In the genomic region with DNA sequence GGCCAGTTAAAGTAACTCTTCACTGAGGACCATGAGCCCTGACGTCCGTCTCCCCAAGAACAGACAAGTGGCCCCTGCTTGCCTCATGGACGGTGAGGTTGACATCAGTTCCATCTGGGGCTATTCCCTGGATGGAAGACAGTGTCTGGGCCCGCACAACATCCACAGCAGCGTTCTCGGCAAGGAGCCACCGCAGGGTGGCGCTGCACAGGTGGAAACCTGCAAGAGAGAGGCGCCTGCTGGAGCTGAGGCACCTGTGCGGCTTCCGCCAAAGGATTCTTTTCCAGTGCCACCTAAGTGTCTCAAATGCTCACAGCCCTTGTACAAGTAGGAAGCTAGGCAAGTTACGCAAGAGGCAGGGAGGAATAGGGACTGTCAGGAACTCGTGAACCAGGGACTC, we compare ENCODE assay signal across 18 mouse cellular contexts. TPM values are rescaled to one million over a fixed set of nuclear protein-coding genes. Genes with fewer than 3 reads are reported as not detected.
DNase-seq lines count a peak whose midpoint lies in the region; ATAC-seq and TF ChIP-seq lines count a peak whose summit lies in the region.
"Had no signal": no experiment of that assay in that cellular context is flagged by ENCODE, and none has a peak within 500 bp of the region (broad histone marks: within the 10 kb centered on the region; RNA-seq: fewer than 3 reads in every experiment).

No protein-coding gene starts in this region.

- no peak for ATAC-seq in kidney, postnatal 0 days (replicated peaks; ENCODE audit: low FRiP score, low read depth)
- ATAC-seq in lung, postnatal 0 days, result peak; percentile 16; the same call in 1 of the 2 replicates
- ATAC-seq: forebrain, embryonic 15.5 days; inflammation-experienced regulatory T-cells, adult 6 months had no signal

- no peak for DNase-seq in kidney, postnatal 0 days (ENCODE audit: low spot score)
- no peak for DNase-seq in kidney, adult 8-10 months
- peak; percentile 49 for DNase-seq in lung, postnatal 0 days (ENCODE audit: low spot score)
- no peak for DNase-seq in lung, postnatal 14 days
- peak; percentile 46 for DNase-seq in brain, adult 2 months (ENCODE audit: low read depth, low spot score)
- no peak for DNase-seq in spleen, postnatal 14 days (ENCODE audit: low spot score in 2 of 2)
- DNase-seq in heart, postnatal 25 days (ENCODE audit: low spot score), result no peak
- DNase-seq: cerebellum, adult 18-20 months had no signal

- H3K36me3 ChIP-seq in kidney, postnatal 0 days (ENCODE audit: insufficient read depth, low read length), result peaks cover 58% of the 10 kb centered on the region
- H3K36me3 ChIP-seq in lung, postnatal 0 days (ENCODE audit: insufficient read depth, low read length), result 0 out of 2 replicates have a peak, but pooled peaks cover 5% of the 10 kb centered on the region
- no peaks in the 10 kb centered on the region for H3K36me3 ChIP-seq in ES-Bruce4 (ENCODE audit: control insufficient read depth, insufficient read depth, low read length, poor library complexity, severe bottlenecking)

- TF ChIP-seq POLR2A in ES-Bruce4 (IDR thresholded peaks at IDR 0.05; ENCODE audit: insufficient read depth, low read length), result no peak

- no peak overlapping the region for H3K4me3 ChIP-seq in kidney, postnatal 0 days (replicated peaks; ENCODE audit: low read depth, low read length)
- no peak overlapping the region for H3K4me3 ChIP-seq in lung, postnatal 0 days (ENCODE audit: low read depth, low read length)
- H3K4me3 ChIP-seq in ES-Bruce4 (ENCODE audit: low read depth, low read length), result no peak overlapping the region
- H3K4me3 ChIP-seq: erythroblast, embryonic 14.5 days; forebrain, embryonic 15.5 days; heart, embryonic 12.5 days; hindbrain, embryonic 10.5 days; limb, embryonic 13.5 days; midbrain, embryonic 10.5 days had no signal

- TF ChIP-seq CTCF in kidney, postnatal 0 days (IDR thresholded peaks at IDR 0.05; ENCODE audit: low read depth), result peak; percentile 40
- TF ChIP-seq CTCF in lung, postnatal 0 days (IDR thresholded peaks at IDR 0.05), result peak; percentile 60
- peak; percentile 83 for TF ChIP-seq CTCF in ES-Bruce4 (IDR thresholded peaks at IDR 0.05; ENCODE audit: low read depth, low read length)

- TF ChIP-seq EP300 in lung, postnatal 0 days (IDR thresholded peaks at IDR 0.05), result no peak
- no peak for TF ChIP-seq EP300 in ES-Bruce4 (IDR thresholded peaks at IDR 0.05; ENCODE audit: insufficient read depth, low read depth, low read length)

- 64% methylated on average over 13 of the region's 13 CpGs for WGBS in kidney, postnatal 0 days
- 64% methylated on average over 13 of the region's 13 CpGs for WGBS in lung, postnatal 0 days

- H3K4me1 ChIP-seq in kidney, postnatal 0 days (replicated peaks; ENCODE audit: insufficient read depth, low read length), result peaks cover 5% of the 10 kb centered on the region; the same call in 1 of the 2 replicates
- H3K4me1 ChIP-seq in lung, postnatal 0 days (ENCODE audit: insufficient read depth, low read depth, low read length), result peaks cover 5% of the 10 kb centered on the region; the same call in 1 of the 2 replicates
- no peaks in the 10 kb centered on the region for H3K4me1 ChIP-seq in ES-Bruce4 (ENCODE audit: control insufficient read depth, insufficient read depth, low read length)

- H3K27me3 ChIP-seq in kidney, postnatal 0 days (ENCODE audit: insufficient read depth, low read length), result no peaks in the 10 kb centered on the region
- no peaks in the 10 kb centered on the region for H3K27me3 ChIP-seq in lung, postnatal 0 days (replicated peaks; ENCODE audit: insufficient read depth, low read length)
- no peaks in the 10 kb centered on the region for H3K27me3 ChIP-seq in ES-Bruce4 (ENCODE audit: control insufficient read depth, insufficient read depth, low read length, poor library complexity, severe bottlenecking)
- H3K27me3 ChIP-seq: forebrain, embryonic 15.5 days; heart, embryonic 12.5 days; limb, embryonic 13.5 days had no signal

- H3K27ac ChIP-seq in kidney, postnatal 0 days, result no peak overlapping the region
- H3K27ac ChIP-seq in lung, postnatal 0 days (ENCODE audit: low read length), result no peak overlapping the region
- no peak overlapping the region for H3K27ac ChIP-seq in ES-Bruce4 (ENCODE audit: insufficient read depth, low read length)
- H3K27ac ChIP-seq: forebrain, embryonic 15.5 days; hindbrain, embryonic 10.5 days; limb, embryonic 13.5 days; midbrain, embryonic 10.5 days had no signal

- no peak overlapping the region for H3K9ac ChIP-seq in kidney, postnatal 0 days (ENCODE audit: low read depth, low read length)
- no peak overlapping the region for H3K9ac ChIP-seq in lung, postnatal 0 days (replicated peaks; ENCODE audit: low read depth)
- H3K9ac ChIP-seq in ES-Bruce4 (ENCODE audit: low read depth, poor library complexity, severe bottlenecking), result no peak overlapping the region
- H3K9ac ChIP-seq: forebrain, embryonic 15.5 days; heart, embryonic 12.5 days; limb, embryonic 13.5 days had no signal

- no peak overlapping the region for H3K4me2 ChIP-seq in kidney, postnatal 0 days (ENCODE audit: low read length)
- no peak overlapping the region for H3K4me2 ChIP-seq in lung, postnatal 0 days (replicated peaks; ENCODE audit: low read depth, low read length)
- H3K4me2 ChIP-seq: forebrain, embryonic 15.5 days; heart, embryonic 12.5 days; limb, embryonic 13.5 days had no signal

- H3K9me3 ChIP-seq in kidney, postnatal 0 days (replicated peaks; ENCODE audit: low read length), result no peaks in the 10 kb centered on the region
- no peaks in the 10 kb centered on the region for H3K9me3 ChIP-seq in lung, postnatal 0 days (ENCODE audit: low read length)
- H3K9me3 ChIP-seq in ES-Bruce4 (replicated peaks; ENCODE audit: control insufficient read depth, insufficient read depth, low read length, poor library complexity, severe bottlenecking), result no peaks in the 10 kb centered on the region
- H3K9me3 ChIP-seq: forebrain, embryonic 15.5 days; heart, embryonic 12.5 days; hindbrain, embryonic 10.5 days; limb, embryonic 13.5 days; midbrain, embryonic 10.5 days had no signal

- intact Hi-C loops in heart, postnatal 25 days (cut with DNase I), result no loop called here

RNA-seq across cellular contexts. Expression of gene Faap100, which starts 5.5 kb away (rescaled TPM):
- 21.9 and 26.6 TPM in 2 replicates for polyA plus RNA-seq in kidney, postnatal 0 days (2015; fragmentation: Nextera tagmentation; extraction: Ambion mirVana)
- polyA plus RNA-seq in lung, postnatal 0 days (2015; fragmentation: Nextera tagmentation; extraction: Ambion mirVana), result 18.1 and 19.6 TPM in 2 replicates
- 13.2 and 15.2 TPM in 2 replicates for polyA plus RNA-seq in ES-Bruce4 (2011; ENCODE audit: insufficient read depth, insufficient read length, low read depth, missing spikeins)
- 10 to 100 TPM; 15.2 to 15.3 TPM for total RNA-seq in heart, postnatal 25 days (2021)

RNA-seq across cellular contexts. Expression of gene Fscn2, which starts 11.7 kb away (rescaled TPM):
- polyA plus RNA-seq in kidney, postnatal 0 days (2015; fragmentation: Nextera tagmentation; extraction: Ambion mirVana), result 1.3 and 1.5 TPM in 2 replicates
- 0.36 and 0.74 TPM in 2 replicates for polyA plus RNA-seq in lung, postnatal 0 days (2015; fragmentation: Nextera tagmentation; extraction: Ambion mirVana)
- polyA plus RNA-seq in ES-Bruce4 (2011; ENCODE audit: insufficient read depth, insufficient read length, low read depth, missing spikeins), result not detected in 2 replicates
- total RNA-seq in heart, postnatal 25 days (2021), result not detected
- total RNA-seq: left cerebral cortex, postnatal 10 days had no signal
- polyA plus RNA-seq: erythroblast, embryonic 14.5 days; spleen, adult 2 months had no signal

RNA-seq across cellular contexts. Expression of gene Actg1, which starts 24.7 kb away (rescaled TPM):
- polyA plus RNA-seq in kidney, postnatal 0 days (2015; fragmentation: Nextera tagmentation; extraction: Ambion mirVana), result 2,251 and 2,404 TPM in 2 replicates
- 1,989 and 2,317 TPM in 2 replicates for polyA plus RNA-seq in lung, postnatal 0 days (2015; fragmentation: Nextera tagmentation; extraction: Ambion mirVana)
- polyA plus RNA-seq in ES-Bruce4 (2011; ENCODE audit: insufficient read depth, insufficient read length, low read depth, missing spikeins), result 2,484 and 2,505 TPM in 2 replicates
- 100 to 1,000 TPM; 282 to 346 TPM for total RNA-seq in heart, postnatal 25 days (2021)

Comparison
In these comparisons a context has a peak if more than half of its experiments do, and no peak if none do; other contexts are left out.
1. DNase-seq: peak in lung, postnatal 0 days (single experiment) and brain, adult 2 months (single experiment); none in kidney, postnatal 0 days (single experiment), kidney, adult 8-10 months (0 of 2), lung, postnatal 14 days (single experiment), spleen, postnatal 14 days (0 of 2) and heart, postnatal 25 days (single experiment).
2. Peak in every context shown above with its lines, with median percentiles within 50 percentile points of each other: CTCF ChIP-seq.